Mouse (Mus musculus): ENCODE data around the gene Pcca. TPM values are rescaled to one million over a fixed set of nuclear protein-coding genes. Genes with fewer than 3 reads are reported as not detected.

Pcca gene
- polyA plus RNA-seq, 1 experiment, result 18.8 TPM

GRCm38 (mm10) chr14:122651681-122652080, 117.6 kb downstream of the Pcca start:
- no peak overlapping the region for H3K4me3 ChIP-seq
- no peaks in the 10 kb centered on the region for H3K79me2 ChIP-seq (ENCODE audit: control insufficient read depth, insufficient read depth)

GRCm38 (mm10) chr14:122675661-122676060, 141.5 kb downstream of the Pcca start:
- Histone ChIP-seq H3K4me3 (no peak overlapping the region), H3K27me3 (ENCODE audit: control insufficient read depth, insufficient read depth, insufficient read length) (no peaks in the 10 kb centered on the region), H3K79me2 (ENCODE audit: control insufficient read depth, insufficient read depth) (no peaks in the 10 kb centered on the region)

More at GRCm38 (mm10) chr14:122651681-122652080, 117.6 kb downstream of the Pcca start:
- no peak for TF ChIP-seq CEBPB (IDR thresholded peaks at IDR 0.05; ENCODE audit: insufficient read depth, poor library complexity, severe bottlenecking)
- TF ChIP-seq REST (IDR thresholded peaks at IDR 0.05; ENCODE audit: insufficient read depth, insufficient read length), result no peak
- TF ChIP-seq POLR2AphosphoS2 (IDR thresholded peaks at IDR 0.05; ENCODE audit: insufficient read length, low read depth), result no peak
- TF ChIP-seq TCF12 (IDR thresholded peaks at IDR 0.05; ENCODE audit: insufficient read depth, poor library complexity, severe bottlenecking), result no peak
- no peak for TF ChIP-seq E2F4 (IDR thresholded peaks at IDR 0.05; ENCODE audit: insufficient read depth)
- no peak for TF ChIP-seq MYOD1 (IDR thresholded peaks at IDR 0.05; ENCODE audit: control insufficient read depth in 1 of 3, insufficient read length in 2 of 3, low read depth in 2 of 3)
- no peak for TF ChIP-seq SRF (IDR thresholded peaks at IDR 0.05; ENCODE audit: control insufficient read depth, insufficient read length, low read depth)
- TF ChIP-seq USF1 (IDR thresholded peaks at IDR 0.05; ENCODE audit: low read depth), result no peak
- no peak for TF ChIP-seq TCF3 (IDR thresholded peaks at IDR 0.05; ENCODE audit: insufficient read length, low read depth)
- TF ChIP-seq MAX (IDR thresholded peaks at IDR 0.05; ENCODE audit: low read depth), result no peak
- no peak for TF ChIP-seq POLR2A (IDR thresholded peaks at IDR 0.05; ENCODE audit: insufficient read length, low read depth)
- no peaks in the 10 kb centered on the region for H3K36me3 ChIP-seq (ENCODE audit: control insufficient read depth, insufficient read depth)
- H3K27me3 ChIP-seq (ENCODE audit: control insufficient read depth, insufficient read depth, insufficient read length), result no peaks in the 10 kb centered on the region
- H3ac ChIP-seq (ENCODE audit: control insufficient read depth, insufficient read length), result no peak overlapping the region
- H3K4me2 ChIP-seq (ENCODE audit: low read depth), result no peak overlapping the region

GRCm38 (mm10) chr14:122683645-122684044, 149.5 kb downstream of the Pcca start:
- no peaks in the 10 kb centered on the region for H3K79me2 ChIP-seq (ENCODE audit: control insufficient read depth, insufficient read depth)
- H3K4me3 ChIP-seq, result no peak overlapping the region
- no peak overlapping the region for H3K4me2 ChIP-seq (ENCODE audit: low read depth)
- no peaks in the 10 kb centered on the region for H3K27me3 ChIP-seq (ENCODE audit: control insufficient read depth, insufficient read depth, insufficient read length)
- TF ChIP-seq POLR2A (IDR thresholded peaks at IDR 0.05; ENCODE audit: insufficient read length, low read depth) (no peak), REST (IDR thresholded peaks at IDR 0.05; ENCODE audit: insufficient read depth, insufficient read length) (no peak), MYOD1 (IDR thresholded peaks at IDR 0.05; ENCODE audit: control insufficient read depth in 1 of 3, insufficient read length in 2 of 3, low read depth in 2 of 3) (no peak), MYOG (IDR thresholded peaks at IDR 0.05; ENCODE audit: control insufficient read depth in 1 of 3, insufficient read depth in 1 of 3, insufficient read length in 2 of 3, low read depth in 2 of 3) (no peak), CEBPB (IDR thresholded peaks at IDR 0.05; ENCODE audit: insufficient read depth, poor library complexity, severe bottlenecking) (no peak), E2F4 (IDR thresholded peaks at IDR 0.05; ENCODE audit: insufficient read depth) (no peak), TCF3 (IDR thresholded peaks at IDR 0.05; ENCODE audit: insufficient read length, low read depth) (no peak), USF1 (IDR thresholded peaks at IDR 0.05; ENCODE audit: low read depth) (no peak), TCF12 (IDR thresholded peaks at IDR 0.05; ENCODE audit: insufficient read depth, poor library complexity, severe bottlenecking) (no peak), POLR2AphosphoS2 (IDR thresholded peaks at IDR 0.05; ENCODE audit: insufficient read length, low read depth) (no peak), SRF (IDR thresholded peaks at IDR 0.05; ENCODE audit: control insufficient read depth, insufficient read length, low read depth) (no peak), MAX (IDR thresholded peaks at IDR 0.05; ENCODE audit: low read depth) (no peak)
- peaks cover 6% of the 10 kb centered on the region for H3K36me3 ChIP-seq (ENCODE audit: control insufficient read depth, insufficient read depth)
- no peak overlapping the region for H3ac ChIP-seq (ENCODE audit: control insufficient read depth, insufficient read length)

More at GRCm38 (mm10) chr14:122675661-122676060, 141.5 kb downstream of the Pcca start:
- Histone ChIP-seq H3K4me2 (ENCODE audit: low read depth) (no peak overlapping the region), H3ac (ENCODE audit: control insufficient read depth, insufficient read length) (no peak overlapping the region), H3K36me3 (ENCODE audit: control insufficient read depth, insufficient read depth) (no peaks in the 10 kb centered on the region)
- TF ChIP-seq POLR2AphosphoS2 (IDR thresholded peaks at IDR 0.05; ENCODE audit: insufficient read length, low read depth), result no peak
- no peak for TF ChIP-seq SRF (IDR thresholded peaks at IDR 0.05; ENCODE audit: control insufficient read depth, insufficient read length, low read depth)
- no peak for TF ChIP-seq USF1 (IDR thresholded peaks at IDR 0.05; ENCODE audit: low read depth)
- no peak for TF ChIP-seq TCF12 (IDR thresholded peaks at IDR 0.05; ENCODE audit: insufficient read depth, poor library complexity, severe bottlenecking)
- no peak for TF ChIP-seq POLR2A (IDR thresholded peaks at IDR 0.05; ENCODE audit: insufficient read length, low read depth)
- no peak for TF ChIP-seq MAX (IDR thresholded peaks at IDR 0.05; ENCODE audit: low read depth)
- TF ChIP-seq CEBPB (IDR thresholded peaks at IDR 0.05; ENCODE audit: insufficient read depth, poor library complexity, severe bottlenecking), result no peak
- TF ChIP-seq MYOG (IDR thresholded peaks at IDR 0.05; ENCODE audit: control insufficient read depth in 1 of 3, insufficient read depth in 1 of 3, insufficient read length in 2 of 3, low read depth in 2 of 3), result no peak
- no peak for TF ChIP-seq REST (IDR thresholded peaks at IDR 0.05; ENCODE audit: insufficient read depth, insufficient read length)
- no peak for TF ChIP-seq TCF3 (IDR thresholded peaks at IDR 0.05; ENCODE audit: insufficient read length, low read depth)
- no peak for TF ChIP-seq E2F4 (IDR thresholded peaks at IDR 0.05; ENCODE audit: insufficient read depth)
- TF ChIP-seq MYOD1 (IDR thresholded peaks at IDR 0.05; ENCODE audit: control insufficient read depth in 1 of 3, insufficient read length in 2 of 3, low read depth in 2 of 3), result no peak

GRCm38 (mm10) chr14:122684250-122684649, 150.1 kb downstream of the Pcca start:
- Histone ChIP-seq H3K79me2 (ENCODE audit: control insufficient read depth, insufficient read depth) (no peaks in the 10 kb centered on the region), H3ac (ENCODE audit: control insufficient read depth, insufficient read length) (no peak overlapping the region), H3K36me3 (ENCODE audit: control insufficient read depth, insufficient read depth) (peaks cover 6% of the 10 kb centered on the region), H3K27me3 (ENCODE audit: control insufficient read depth, insufficient read depth, insufficient read length) (no peaks in the 10 kb centered on the region), H3K4me3 (no peak overlapping the region), H3K4me2 (ENCODE audit: low read depth) (no peak overlapping the region)
- TF ChIP-seq CEBPB (IDR thresholded peaks at IDR 0.05; ENCODE audit: insufficient read depth, poor library complexity, severe bottlenecking) (no peak), E2F4 (IDR thresholded peaks at IDR 0.05; ENCODE audit: insufficient read depth) (no peak), USF1 (IDR thresholded peaks at IDR 0.05; ENCODE audit: low read depth) (no peak), REST (IDR thresholded peaks at IDR 0.05; ENCODE audit: insufficient read depth, insufficient read length) (no peak), SRF (IDR thresholded peaks at IDR 0.05; ENCODE audit: control insufficient read depth, insufficient read length, low read depth) (no peak), MAX (IDR thresholded peaks at IDR 0.05; ENCODE audit: low read depth) (no peak), POLR2AphosphoS2 (IDR thresholded peaks at IDR 0.05; ENCODE audit: insufficient read length, low read depth) (no peak), TCF3 (IDR thresholded peaks at IDR 0.05; ENCODE audit: insufficient read length, low read depth) (no peak), POLR2A (IDR thresholded peaks at IDR 0.05; ENCODE audit: insufficient read length, low read depth) (no peak), TCF12 (IDR thresholded peaks at IDR 0.05; ENCODE audit: insufficient read depth, poor library complexity, severe bottlenecking) (no peak), MYOD1 (IDR thresholded peaks at IDR 0.05; ENCODE audit: control insufficient read depth in 1 of 3, insufficient read length in 2 of 3, low read depth in 2 of 3) (no peak), MYOG (IDR thresholded peaks at IDR 0.05; ENCODE audit: control insufficient read depth in 1 of 3, insufficient read depth in 1 of 3, insufficient read length in 2 of 3, low read depth in 2 of 3) (no peak)

Measured in myocyte (in vitro differentiated cells).